Mouse (Mus musculus) E14TG2a.4 (cell line): ENCODE measurements around the gene Sparc.

Experiments used
- CTCF ChIP-seq: conservative IDR thresholded peaks from 2 replicates; pipeline ENCODE4 v1.5.1; 2014; ENCODE audit warnings: low read length
- POU5F1 ChIP-seq: IDR thresholded peaks from 2 replicates; pipeline ENCODE4 v1.6.1; 2014; ENCODE audit warnings: low read length, borderline replicate concordance

DNA sequence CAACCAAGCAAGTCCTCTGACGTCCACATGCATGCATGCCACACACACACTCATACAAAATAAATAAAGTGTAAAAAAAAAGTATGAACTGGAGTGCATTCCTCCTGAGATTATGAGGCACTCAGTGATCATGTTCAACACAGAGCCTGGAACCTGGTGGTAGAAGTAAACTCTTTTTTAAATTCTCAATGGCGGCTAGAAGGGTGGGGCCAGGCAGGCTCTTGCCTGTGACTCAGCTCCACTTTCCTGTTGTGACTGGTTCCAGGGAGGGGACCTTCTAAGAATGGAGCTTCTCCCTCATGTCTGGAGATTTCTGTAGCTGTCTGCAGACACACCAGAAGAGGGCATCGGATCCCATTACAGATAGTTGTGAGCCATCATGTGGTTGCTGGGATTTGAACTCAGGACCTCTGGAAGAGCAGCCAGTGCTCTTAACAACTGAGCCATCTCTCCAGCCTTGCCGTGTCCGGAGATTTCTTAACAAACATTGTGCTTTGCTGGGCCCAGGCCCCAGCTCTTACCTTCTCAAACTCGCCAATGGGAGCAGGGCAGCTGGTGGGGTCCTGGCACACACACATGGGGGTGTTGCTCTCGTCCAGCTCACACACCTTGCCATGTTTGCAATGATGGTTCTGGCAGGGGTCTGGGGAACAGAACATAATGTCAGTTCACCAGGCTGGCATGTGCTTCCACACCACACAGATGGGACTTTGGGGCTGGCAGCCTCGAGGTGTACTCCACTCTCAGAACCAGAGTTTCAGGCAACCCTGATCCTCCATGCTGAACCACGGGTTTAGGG, 18.1 kb downstream of the Sparc start:
- TF ChIP-seq CTCF (no peak), POU5F1 (no peak)
